Mouse (Mus musculus) c-Kit-positive CD71-positive TER-119-positive erythroid progenitor cells, embryonic 14.5 days (primary cell): ENCODE data around the gene Hs2st1.

Experiments used
- DNase-seq: peaks from one replicate; pipeline ENCODE4 v3.0.0-alpha.2; 2013; ENCODE audit warnings: low spot score

Hs2st1 gene

DNA sequence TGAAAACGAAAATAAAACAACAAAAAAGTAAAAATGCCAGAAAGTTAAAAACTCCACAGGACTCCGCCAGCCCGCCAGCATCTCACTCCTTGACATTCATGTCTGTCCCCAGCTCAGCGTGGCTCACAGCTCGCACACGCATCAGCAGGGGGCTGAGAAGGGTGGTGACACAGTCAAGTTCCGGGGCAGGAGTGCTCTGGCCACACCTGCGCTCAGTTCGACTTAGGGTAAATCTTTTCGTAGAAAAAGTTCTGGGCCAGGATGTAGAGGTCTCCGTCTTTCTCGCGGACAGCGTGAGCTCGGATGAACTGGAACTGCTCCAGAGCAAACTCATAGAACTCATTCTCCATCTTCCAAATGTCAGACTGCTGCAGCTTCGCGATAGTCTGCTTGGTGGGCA, 135.7 kb downstream of the Hs2st1 start:
- DNase-seq, result no peak

DNA sequence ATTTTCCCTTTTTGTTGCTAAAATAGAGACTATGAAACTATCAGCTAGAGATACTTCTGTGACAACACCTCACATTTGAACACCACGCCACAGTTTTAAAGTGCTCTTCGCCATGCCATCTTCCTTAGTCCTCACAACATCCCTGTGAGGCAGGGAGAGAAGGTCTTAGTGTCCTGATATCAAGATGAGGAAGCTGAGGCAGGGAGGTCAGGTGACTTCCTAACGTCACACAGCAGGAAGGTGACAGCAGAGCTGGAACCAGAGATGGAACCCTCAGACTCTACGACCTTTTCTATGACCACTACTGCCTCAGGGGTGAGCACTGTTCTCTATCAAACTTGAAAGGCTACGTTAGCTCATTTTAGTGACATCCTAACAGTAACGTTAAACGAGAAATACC, 136.9 kb downstream of the Hs2st1 start:
- DNase-seq, result no peak

DNA sequence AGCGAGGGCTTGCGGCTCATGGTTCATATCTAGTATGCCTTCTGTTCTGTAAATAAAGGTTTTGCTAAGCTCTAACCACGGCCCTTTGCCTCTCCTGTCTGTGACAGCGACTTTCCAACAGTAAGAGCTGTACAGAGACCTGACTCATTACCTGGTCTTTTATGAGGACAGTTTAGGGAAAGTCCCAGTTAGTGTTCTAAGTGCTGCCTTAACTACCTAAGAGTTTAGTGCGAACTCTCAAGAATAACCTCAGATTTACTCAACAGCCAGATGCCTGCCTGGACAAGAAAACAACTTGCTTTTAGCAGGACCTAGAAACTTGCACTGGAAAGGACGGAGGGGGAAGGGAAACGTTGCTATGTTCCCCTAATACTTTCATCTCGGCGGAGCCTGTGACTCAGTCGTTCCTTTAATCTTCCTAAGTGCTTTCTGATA, 137.8 kb downstream of the Hs2st1 start:
- no peak for DNase-seq

DNA sequence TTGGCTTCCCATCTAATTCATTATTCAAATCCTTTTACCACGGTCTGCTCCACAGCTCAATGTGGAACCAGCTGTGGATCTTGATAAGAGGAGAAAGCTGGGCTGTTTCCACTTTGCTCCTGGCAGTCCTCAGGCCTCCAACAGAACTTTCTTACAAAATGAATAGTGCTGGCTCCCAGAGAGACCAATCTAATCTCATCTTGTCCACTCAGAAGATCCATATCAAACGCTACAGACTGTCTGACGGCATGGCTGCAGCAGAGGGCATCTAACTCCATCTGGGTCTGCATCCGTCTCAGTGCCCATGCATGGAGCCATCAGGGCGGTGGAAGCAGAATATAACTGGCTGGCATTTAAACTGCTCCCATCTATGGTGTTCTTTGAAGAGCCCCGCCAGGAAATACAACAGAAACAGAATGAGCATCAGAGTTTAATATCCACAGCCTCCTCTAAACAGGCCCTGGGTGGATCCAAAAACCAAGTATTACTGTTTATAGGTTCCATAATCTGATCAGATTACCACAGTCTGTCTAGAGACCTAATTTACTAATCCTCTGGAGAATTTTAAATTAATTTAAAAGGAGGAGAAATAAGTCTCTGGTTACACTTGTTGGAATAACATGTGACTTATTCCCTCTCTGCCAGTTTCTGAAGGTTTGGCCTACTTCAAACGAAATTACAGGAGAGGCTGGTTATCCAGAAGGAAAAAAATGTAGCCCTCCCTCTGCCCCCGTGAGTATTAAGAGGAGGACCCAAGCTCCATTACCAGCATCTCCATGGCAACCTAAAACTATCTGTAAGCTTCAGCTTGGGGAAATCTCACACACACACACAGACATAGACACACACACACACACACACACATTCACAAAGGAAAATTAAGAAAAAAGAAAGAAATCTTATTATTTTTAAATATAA, 141.2 kb downstream of the Hs2st1 start:
- no peak for DNase-seq

DNA sequence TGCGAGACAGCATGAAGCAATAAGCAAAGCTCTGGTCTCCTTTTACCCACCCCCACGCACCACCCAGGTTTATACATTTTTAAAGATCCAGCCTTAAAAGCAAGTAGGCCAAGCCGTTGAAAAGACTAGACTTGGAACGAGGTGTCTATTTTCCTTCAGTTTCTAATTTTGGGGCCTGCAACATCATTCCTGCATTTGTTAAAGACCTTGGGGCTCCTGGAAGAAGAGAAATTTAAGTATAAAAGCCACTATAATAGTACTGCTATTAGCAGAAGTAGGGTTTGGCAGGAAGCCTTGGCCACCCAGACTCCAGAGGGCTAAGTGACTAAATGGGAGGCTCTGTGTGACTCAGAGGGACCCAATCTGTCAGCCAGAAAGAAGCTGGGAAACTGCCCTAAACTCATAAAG, 144.9 kb downstream of the Hs2st1 start:
- no peak for DNase-seq

DNA sequence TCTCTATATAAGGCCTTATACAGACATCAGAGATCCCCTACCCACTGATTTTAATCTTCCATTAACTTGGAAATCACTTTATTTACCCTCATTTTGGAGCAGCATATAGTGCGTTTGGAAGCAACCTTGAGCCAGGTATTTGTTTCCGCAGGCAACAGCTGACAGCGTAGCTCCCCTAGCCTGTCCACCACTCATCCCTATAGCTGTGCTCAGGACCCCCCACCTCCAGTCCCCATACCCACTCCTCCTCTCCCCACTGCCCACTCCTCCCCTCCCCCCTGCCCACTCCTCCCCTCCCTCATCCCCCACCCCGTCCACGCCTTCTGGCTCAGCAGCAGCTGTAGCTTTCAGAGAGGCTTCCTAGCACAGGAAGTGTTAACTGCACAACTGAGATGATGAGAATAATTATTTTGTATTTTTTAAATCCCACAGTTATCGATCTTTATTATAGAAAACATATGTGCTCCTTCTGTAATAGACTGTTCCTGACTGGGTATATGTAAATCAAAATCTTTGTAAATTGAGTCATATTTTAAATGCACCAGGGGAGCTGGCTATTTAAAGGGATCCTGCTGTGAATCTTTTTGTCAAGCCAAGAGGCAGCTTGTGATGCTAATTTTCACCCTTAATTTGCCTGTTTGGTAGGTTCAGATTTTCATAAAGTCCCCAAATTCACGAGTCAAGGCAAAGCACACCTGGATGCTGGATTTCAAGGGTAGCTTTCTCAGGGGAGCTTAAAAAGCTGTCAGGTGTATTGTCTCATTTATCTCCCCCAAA, 148.4 kb downstream of the Hs2st1 start:
- DNase-seq, result no peak

DNA sequence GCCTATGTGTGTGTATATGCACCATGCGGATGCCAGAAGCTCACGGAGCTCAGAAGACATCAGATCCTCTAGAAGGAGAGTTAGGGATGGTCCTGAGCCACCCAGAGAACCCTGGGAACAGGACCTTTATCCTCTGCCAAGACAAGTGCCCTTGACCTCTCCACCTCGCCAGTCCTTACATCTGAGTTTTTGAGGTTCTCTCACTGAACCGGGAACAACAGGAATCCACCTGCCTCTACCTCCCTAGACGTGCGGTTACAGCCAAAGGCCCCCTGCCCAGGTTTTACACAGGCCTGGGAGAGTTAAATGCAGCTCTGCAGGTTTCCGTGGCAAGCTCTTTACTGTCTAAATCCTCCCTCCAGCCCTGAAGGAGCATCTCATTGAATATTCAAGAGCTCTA, 156.2 kb downstream of the Hs2st1 start:
- no peak for DNase-seq

DNA sequence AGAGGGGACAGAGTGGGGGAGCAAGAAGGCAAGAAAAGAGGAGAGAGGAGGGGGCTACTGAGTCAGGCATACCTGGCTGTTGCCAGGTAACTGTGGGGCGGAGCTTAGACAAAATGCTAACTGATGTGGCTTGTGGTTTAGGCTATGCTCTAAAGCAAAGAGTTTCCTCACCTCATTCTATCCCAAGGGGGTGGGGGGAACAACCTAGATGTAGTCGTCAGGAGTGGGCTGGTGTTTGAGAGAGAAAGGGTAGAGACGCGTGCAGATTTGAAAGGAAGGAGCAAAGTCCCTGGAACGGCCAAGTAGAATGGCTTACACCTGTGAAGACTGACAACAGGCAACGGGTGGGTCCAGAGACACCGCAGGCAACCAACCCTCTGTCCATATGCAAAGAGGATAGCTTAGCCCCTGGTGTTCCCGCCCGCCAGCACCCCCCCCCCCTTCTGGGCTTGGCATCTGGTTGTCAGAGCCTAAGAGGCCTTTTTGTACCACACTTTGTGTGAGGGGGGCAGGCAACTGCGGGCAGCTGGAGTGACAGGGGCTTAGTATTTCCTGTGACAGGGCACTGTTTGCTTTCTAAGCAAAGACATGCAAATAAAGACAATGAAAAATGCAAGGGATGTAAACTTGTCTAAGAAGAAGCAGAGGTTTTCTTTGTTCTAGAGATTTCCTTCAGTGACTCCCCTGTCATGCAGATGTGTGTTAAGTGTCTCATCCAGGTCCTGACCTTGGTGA, 157.3 kb downstream of the Hs2st1 start:
- DNase-seq, result no peak

DNA sequence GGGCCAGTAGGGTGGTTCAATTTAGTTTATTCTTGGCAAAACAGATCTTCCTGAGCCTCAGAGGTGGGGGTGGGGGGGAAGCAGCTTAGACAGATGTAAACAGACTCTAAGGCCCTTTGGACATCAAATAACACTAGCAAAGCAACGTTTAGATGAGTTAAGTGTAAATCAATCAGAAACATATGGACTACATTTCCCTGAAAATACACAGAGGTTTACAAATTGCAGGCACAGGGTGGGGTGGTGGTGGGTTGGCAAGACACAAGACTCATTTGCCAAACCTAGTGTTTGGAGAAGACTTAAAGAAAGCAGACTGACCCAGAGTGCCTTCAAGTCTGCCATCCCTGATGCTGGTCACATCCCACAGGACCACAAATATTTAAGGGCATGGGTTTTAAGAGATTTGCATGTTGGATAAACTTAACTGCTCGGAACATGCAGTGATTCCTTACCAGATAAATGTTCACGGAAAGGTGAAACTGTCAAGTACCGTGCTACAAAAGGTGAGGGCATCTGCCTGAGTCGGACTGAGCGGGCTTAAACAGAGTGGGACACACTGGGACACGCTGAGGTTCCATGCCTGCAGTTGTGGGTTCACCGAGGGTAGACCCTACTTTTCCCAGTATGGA, 158.2 kb downstream of the Hs2st1 start:
- no peak for DNase-seq

DNA sequence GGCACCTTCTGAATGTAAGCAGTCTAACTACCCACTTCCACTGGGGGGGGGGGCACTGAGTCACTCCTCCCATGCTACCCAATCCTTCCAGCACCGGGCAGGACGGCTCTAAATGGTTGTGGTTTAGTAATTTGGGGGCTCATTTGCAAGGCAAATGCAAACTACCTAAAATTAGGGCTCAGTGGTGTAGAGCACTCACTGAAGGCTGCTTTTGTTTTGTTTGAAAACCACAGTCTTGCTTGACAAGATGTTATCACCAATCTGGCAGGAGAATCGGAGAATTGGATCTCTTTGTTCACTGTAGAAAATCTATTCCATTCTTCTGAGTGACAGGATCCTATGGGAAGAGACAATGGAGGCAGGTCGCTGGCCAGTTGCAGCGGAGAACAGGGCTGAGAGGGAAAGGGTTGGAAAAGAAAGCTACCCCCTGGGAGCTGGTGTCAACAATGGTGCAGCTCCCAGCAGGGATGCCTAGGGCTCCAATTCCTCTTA, 158.9 kb downstream of the Hs2st1 start:
- no peak for DNase-seq

DNA sequence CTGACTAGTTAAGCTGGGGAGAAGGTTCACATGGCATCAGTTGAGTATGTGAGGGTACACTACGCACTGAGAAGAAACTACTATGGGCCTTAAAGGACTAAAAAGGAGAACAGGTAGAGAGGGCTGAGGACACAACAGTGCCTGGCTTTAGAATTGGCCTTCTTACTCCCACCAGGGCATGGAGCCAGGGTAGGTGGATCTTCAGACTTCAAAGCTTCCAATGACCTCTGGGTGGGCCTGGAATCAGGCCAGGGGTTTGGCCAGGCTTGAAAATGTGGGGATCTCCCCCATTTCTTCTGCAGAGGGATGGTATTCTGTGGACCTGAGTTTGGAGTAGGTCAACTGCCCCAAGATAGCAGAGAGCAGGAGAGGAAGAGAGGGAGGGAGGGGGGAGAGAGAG, 161.0 kb downstream of the Hs2st1 start:
- no peak for DNase-seq

DNA sequence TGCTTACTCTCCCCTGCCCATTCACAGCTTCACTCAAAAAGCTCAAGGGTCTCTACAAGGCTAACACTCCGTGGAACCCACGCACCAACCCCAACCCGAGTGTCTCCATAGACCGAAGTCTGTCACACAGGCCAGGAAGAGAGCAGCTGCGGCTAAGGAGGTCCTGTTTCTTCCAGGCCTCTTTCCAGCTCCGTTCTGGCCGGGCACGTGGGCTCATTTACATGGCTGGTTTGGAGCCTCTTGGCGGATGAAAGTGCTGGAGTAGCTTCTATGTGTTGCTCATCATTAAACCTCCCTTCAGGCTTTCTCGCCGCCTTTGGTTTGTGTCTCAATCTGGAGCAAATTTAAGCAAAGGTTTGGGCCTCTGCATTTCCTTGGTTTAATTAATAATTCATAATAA, 164.7 kb downstream of the Hs2st1 start:
- no peak for DNase-seq

DNA sequence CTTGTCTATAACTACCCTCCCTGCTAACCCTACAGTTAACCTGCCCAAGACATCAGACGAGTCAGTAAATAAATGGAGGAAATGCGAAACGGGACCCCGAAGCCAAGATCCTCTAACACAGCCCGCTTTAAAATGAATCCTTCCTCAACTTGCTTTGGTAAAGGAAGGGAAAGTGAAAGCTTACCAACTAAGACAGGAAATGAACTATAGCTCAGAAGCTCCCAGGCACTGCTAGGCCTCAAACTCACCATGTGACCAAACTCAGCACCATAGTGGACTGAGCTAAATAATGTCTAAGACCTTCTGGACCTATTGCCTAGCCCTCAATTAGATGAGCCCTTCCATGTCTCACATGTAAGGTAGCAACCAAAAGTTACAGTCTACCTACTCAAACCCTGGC, 168.7 kb downstream of the Hs2st1 start:
- DNase-seq, result no peak

DNA sequence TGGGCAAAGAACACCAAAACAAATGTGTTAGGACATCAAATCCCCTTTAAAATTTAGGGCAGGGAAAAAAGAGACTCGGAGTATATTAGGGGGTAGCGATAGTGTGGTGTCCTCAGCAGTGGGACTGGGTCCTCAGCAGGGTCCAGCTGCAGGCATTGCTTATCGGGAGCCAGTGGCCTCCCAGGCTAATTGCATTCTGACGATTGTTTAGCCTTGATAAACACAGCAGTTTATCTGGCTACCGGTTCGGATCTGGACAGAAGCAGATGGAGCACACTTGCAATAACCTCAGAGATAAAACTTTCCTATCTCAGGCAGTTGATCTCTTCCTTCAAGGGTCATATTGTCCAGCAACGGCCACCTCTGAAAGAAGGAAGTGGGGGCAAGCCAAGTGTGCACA, 169.1 kb downstream of the Hs2st1 start:
- no peak for DNase-seq

DNA sequence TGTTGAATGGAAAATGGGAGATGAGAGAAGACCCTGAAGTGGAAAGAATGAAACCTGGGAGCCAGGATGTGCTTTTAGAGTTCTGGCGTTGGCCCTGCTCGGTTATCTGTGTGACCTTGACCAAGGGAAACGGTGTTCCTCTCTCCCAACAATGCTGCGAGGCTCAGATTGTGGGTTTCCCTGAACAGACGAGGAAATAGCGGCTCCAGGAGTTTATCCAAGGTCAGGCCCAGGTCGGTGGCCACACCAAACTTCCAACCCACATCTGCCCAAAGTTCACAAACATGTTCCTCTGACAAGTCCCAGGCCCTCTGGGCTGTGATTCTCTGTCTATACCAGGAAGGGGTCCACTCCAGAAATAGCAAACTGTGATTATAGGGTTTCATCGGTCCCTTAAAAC, 169.6 kb downstream of the Hs2st1 start:
- DNase-seq, result no peak

DNA sequence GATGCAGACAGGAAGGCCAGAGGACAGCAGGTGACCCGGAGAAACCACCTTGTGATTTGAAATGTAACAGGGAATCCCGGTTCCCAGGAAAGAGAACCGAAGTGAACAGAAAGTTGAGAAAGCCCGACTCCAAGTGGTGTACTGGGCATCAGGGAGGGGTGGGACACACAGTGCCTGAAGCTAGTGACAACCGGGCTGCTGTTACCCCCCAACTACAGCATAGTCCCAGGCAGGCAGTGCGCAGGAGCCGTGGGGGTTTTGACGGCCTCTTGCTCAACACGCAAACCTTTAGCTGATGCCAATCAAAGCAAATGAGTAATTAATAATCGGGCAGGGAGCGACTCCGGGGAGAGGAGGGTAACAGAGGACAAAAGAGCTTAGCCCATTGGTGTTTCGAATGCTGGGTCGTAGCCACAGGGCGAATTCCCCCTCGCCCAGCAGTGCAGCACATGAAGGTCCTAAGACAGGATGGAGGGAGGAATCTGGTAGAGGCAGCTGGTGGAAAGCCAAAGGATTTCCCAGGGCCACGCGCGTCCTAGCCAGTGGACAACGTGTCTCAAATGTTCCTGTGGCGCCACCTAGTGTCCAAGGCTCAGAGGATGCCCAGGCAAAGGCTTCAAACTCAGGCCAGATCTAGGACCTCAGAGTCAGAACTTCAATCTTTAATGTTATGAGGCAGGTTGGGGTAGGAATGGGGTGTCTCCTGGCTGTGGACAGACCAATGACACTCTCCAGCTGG, 170.5 kb downstream of the Hs2st1 start:
- peak; percentile 66 for DNase-seq

DNA sequence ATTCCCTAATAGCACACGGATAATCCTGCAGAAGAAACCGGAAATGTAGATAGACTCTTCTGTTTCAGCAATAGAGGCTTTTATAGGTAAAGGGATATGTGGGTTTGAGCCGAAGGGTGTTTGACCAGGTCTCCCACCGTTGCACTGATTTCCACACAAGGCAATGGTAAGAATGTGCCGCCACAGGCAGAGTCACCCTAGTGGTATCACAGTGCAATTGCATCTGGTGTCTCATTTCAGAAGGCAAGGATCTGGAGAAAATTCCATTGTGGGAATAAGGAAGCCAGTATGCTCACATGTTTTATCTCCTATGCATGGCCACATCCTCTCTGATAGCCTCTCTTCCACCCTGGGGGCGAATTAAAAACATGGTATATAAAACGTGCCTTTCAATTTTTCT, 171.8 kb downstream of the Hs2st1 start:
- DNase-seq, result no peak

DNA sequence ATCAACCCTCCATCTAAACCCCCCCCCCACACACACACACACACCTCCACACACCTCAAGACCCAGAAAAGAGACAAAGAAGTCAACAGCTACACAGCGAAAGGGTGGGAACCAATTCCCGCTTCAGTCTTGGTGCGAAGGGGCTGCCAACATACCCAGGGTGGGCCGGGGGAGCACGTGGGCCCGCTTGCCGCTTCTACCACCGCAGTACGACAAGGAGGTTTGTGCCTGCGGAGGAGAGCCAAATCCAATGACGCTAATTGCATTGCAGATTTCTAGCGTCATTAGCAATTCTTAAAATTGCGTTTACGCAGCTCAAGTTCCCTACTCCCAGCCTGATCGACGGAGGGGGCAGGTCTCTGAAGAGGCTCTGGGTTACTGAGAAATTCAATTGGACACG, 173.5 kb downstream of the Hs2st1 start:
- no peak for DNase-seq

DNA sequence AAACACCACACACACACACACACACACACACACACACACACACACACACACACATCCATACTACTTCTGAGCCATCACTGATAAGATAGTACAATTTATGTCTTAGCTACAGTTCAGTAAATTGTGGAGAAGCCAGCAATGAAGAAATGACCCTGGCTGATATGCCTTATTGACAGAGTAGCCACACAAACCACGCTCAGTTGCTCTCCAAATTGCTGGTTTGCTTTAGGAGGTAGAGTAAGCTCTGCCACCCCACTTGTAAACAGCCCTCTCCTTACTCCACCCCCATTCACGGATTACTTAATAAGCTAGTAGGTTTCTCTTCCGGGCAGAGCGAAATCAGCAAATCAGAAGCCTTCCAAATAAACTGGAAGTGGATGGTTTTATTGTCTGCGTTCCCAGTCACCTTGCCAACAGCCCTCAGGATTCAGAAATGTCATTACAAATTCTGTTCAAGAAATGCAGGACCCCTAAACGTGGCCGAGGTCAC, 175.5 kb downstream of the Hs2st1 start:
- DNase-seq, result no peak

DNA sequence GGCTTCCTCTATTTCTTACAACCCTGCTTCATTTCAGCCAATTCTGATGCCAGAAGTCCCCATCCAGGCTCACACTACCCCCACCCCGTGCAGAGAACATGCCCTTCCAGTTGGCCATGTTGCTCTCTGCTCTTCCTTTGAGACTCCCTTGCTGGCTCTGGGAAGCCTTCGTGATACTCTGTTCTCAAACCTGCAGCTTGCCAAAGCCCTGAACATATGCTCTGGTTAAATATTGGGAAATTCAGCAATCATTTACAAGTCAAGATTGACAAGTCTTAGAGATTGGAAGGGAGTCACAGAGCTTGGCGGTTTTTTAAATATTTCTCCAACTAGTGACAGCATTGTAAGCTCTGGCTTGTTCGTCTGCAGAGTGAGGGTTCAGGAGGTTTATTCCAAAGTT, 183.5 kb downstream of the Hs2st1 start:
- no peak for DNase-seq

DNA sequence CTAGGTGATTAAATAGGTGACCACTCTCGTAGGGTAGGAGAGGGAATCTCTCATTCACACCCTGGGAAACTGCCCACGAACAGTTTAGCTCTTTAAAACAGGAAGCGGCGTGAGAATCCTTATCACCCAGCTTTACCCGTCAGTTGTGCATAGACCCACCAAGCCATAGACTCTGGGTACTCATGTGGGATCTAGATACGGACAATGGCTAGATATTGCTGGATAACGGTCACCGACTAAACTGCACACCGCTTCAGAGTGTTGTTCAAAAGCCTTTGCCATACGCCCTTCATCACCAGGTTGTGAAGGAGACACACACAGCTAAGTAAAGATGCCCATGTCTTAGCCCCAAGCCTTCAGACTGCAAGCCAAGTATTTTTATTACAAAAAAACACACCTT, 185.3 kb downstream of the Hs2st1 start:
- no peak for DNase-seq
